Mouse (Mus musculus) neural tube, embryonic 11.5 days (tissue): ENCODE results near the gene Nle1. TPM values are rescaled to one million over a fixed set of nuclear protein-coding genes. Genes with fewer than 3 reads are reported as not detected.
"Not testable (repeated sequence)": the region's sequence is repeated elsewhere in the genome, so short reads cannot be mapped to it uniquely, and the experiment has no call there.

Experiments used
- ATAC-seq: fragments of 200-750 bp; cut with Nextera tagmentation; 2 replicates; pipeline ENCODE4 v1.8.0; 2017; ENCODE audit warnings: moderate number of reproducible peaks, mild to moderate bottlenecking, moderate TSS enrichment, moderate library complexity; ENCODE audit not compliant: insufficient read depth, low FRiP score, low TSS enrichment
- DNase-seq: peaks from one replicate; pipeline ENCODE4 v3.0.0-alpha.2; 2015; ENCODE audit warnings: low spot score
- H3K27ac ChIP-seq: fragments of 300-500 bp; sonication (generic); 2 replicates; pipeline ENCODE4 v1.5.1; 2014; ENCODE audit warnings: low read depth, mild to moderate bottlenecking, low read length
- H3K27me3 ChIP-seq: fragments of 300-500 bp; sonication (generic); 2 replicates; pipeline ENCODE4 v1.6.1; 2014; ENCODE audit warnings: mild to moderate bottlenecking, low read length, mixed read lengths; ENCODE audit not compliant: control insufficient read depth, insufficient read depth
- H3K36me3 ChIP-seq: fragments of 300-500 bp; sonication (generic); 2 replicates; pipeline ENCODE4 v1.6.1; 2014; ENCODE audit warnings: mild to moderate bottlenecking, low read length, moderate library complexity, mixed read lengths; ENCODE audit not compliant: control insufficient read depth, insufficient read depth
- H3K4me1 ChIP-seq: fragments of 300-500 bp; sonication (generic); 2 replicates; pipeline ENCODE4 v1.6.1; 2014; ENCODE audit warnings: low read length, mixed read lengths; ENCODE audit not compliant: control insufficient read depth, insufficient read depth
- H3K4me2 ChIP-seq: fragments of 300-500 bp; sonication (generic); 2 replicates; pipeline ENCODE4 v1.6.1; 2014; ENCODE audit warnings: low read depth, mild to moderate bottlenecking, moderate library complexity
- H3K4me3 ChIP-seq: fragments of 300-500 bp; sonication (generic); 2 replicates; pipeline ENCODE4 v1.5.1; 2014; ENCODE audit warnings: low read depth, low read length
- H3K9ac ChIP-seq: fragments of 300-500 bp; sonication (generic); 2 replicates; pipeline ENCODE4 v1.6.1; 2014; ENCODE audit warnings: mild to moderate bottlenecking, low read length
- H3K9me3 ChIP-seq: fragments of 300-500 bp; sonication (generic); 2 replicates; pipeline ENCODE4 v1.6.1; 2016; ENCODE audit warnings: low read length; ENCODE audit not compliant: control insufficient read depth
- WGBS: fragments of 180-500 bp; shearing (Covaris S2); extraction: QIAGEN DNeasy Blood & Tissue Kit; methylation state at CpG from one replicate; pipeline ENCODE4 v1.1.7; 2014; 5-methylcytosine and 5-hydroxymethylcytosine counted together
- polyA plus RNA-seq: library from polyadenylated mRNA; unstranded; fragments of >200 nt; fragmentation: Nextera tagmentation; extraction: Ambion mirVana; gene quantifications from 2 replicates; pipeline ENCODE4 v1.2.1, GENCODE M21; 2014

Nle1 gene
- polyA plus RNA-seq, 1 experiment from 2014 or later = 29.9 TPM

GRCm38 (mm10) chr11:82928897-82929632 is 20.9 kb upstream of the Nle1 start:
- H3K36me3 ChIP-seq = no peaks in the 10 kb centered on the region
- no peak overlapping the region for H3K27ac ChIP-seq
- 31% methylated on average over 20 of the region's 20 CpGs for whole genome bisulfite sequencing
- H3K9ac ChIP-seq = no peak overlapping the region
- peaks cover 38% of the 10 kb centered on the region for H3K27me3 ChIP-seq
- H3K4me1 ChIP-seq = no peaks in the 10 kb centered on the region; the same call in 1 of the 2 replicates
- no peak for ATAC-seq
- no peak for DNase-seq
- H3K4me2 ChIP-seq = no peak overlapping the region
- H3K9me3 ChIP-seq = no peaks in the 10 kb centered on the region
- H3K4me3 ChIP-seq = no peak overlapping the region

GRCm38 (mm10) chr11:82923910-82924309 is 15.7 kb upstream of the Nle1 start:
- WGBS = 87% methylated on average over 6 of the region's 6 CpGs
- H3K9ac ChIP-seq, ATAC-seq, H3K4me3 ChIP-seq, H3K9me3 ChIP-seq, H3K27me3 ChIP-seq, H3K4me1 ChIP-seq, DNase-seq, H3K4me2 ChIP-seq, H3K27ac ChIP-seq, H3K36me3 ChIP-seq: not testable (repeated sequence)

- ATAC-seq = no peak
These were observed 13.5 kb upstream of the Nle1 start for GRCm38 (mm10) chr11:82921691-82922090.

GRCm38 (mm10) chr11:82920768-82921167 is 12.6 kb upstream of the Nle1 start:
- 59% methylated on average over 10 of the region's 10 CpGs for WGBS
- Histone ChIP-seq H3K27ac (no peak overlapping the region), H3K4me2 (no peak overlapping the region), H3K4me1 (no peaks in the 10 kb centered on the region), H3K36me3 (no peaks in the 10 kb centered on the region), H3K27me3 (no peaks in the 10 kb centered on the region), H3K9ac (no peak overlapping the region), H3K4me3 (no peak overlapping the region), H3K9me3 (no peaks in the 10 kb centered on the region)
- ATAC-seq (no peak), DNase-seq (no peak)

More at GRCm38 (mm10) chr11:82921691-82922090, 13.5 kb upstream of the Nle1 start:
- Histone ChIP-seq H3K4me2 (no peak overlapping the region), H3K4me3 (no peak overlapping the region), H3K27me3 (no peaks in the 10 kb centered on the region), H3K27ac (no peak overlapping the region), H3K4me1 (no peaks in the 10 kb centered on the region), H3K9me3 (no peaks in the 10 kb centered on the region), H3K36me3 (no peaks in the 10 kb centered on the region), H3K9ac (no peak overlapping the region)
- 70% methylated on average over 4 of the region's 4 CpGs for WGBS
- no peak for DNase-seq

GRCm38 (mm10) chr11:82914711-82915352 is 6.6 kb upstream of the Nle1 start:
- no peak overlapping the region for H3K9ac ChIP-seq
- ATAC-seq = no peak

GRCm38 (mm10) chr11:82910679-82911389 is 2.6 kb upstream of the Nle1 start:
- Histone ChIP-seq H3K9ac (no peak overlapping the region), H3K4me2 (no peak overlapping the region), H3K4me3 (no peak overlapping the region), H3K27me3 (no peaks in the 10 kb centered on the region), H3K36me3 (peaks cover 2% of the 10 kb centered on the region; the same call in 1 of the 2 replicates), H3K27ac (no peak overlapping the region), H3K9me3 (no peaks in the 10 kb centered on the region), H3K4me1 (peaks cover 3% of the 10 kb centered on the region; the same call in 1 of the 2 replicates)
- ATAC-seq (no peak), DNase-seq (no peak)
- 79% methylated on average over 11 of the region's 11 CpGs for WGBS

More at GRCm38 (mm10) chr11:82914711-82915352, 6.6 kb upstream of the Nle1 start:
- WGBS = 12% methylated on average over 16 of the region's 16 CpGs
- no peak overlapping the region for H3K4me3 ChIP-seq
- peak overlapping the region; percentile 42 for H3K4me2 ChIP-seq
- no peaks in the 10 kb centered on the region for H3K9me3 ChIP-seq
- peak; percentile 82 for DNase-seq
- H3K4me1 ChIP-seq = no peaks in the 10 kb centered on the region
- no peaks in the 10 kb centered on the region for H3K27me3 ChIP-seq
- H3K36me3 ChIP-seq = no peaks in the 10 kb centered on the region
- no peak overlapping the region for H3K27ac ChIP-seq

GRCm38 (mm10) chr11:82910250-82910649 is 2.0 kb upstream of the Nle1 start, which contains the start of gene Unc45b:
TSS of gene Unc45b (plus strand) at chr11:82910550.
- ATAC-seq = no peak
- no peaks in the 10 kb centered on the region for H3K9me3 ChIP-seq
- no peaks in the 10 kb centered on the region for H3K27me3 ChIP-seq
- no peak within 1 kb of the TSS for H3K27ac ChIP-seq
- no peak within 1 kb of the TSS for H3K4me2 ChIP-seq
- WGBS = 80% methylated on average over 4 of the region's 4 CpGs
- peaks cover 2% of the 10 kb centered on the region; the same call in 1 of the 2 replicates for H3K36me3 ChIP-seq
- DNase-seq = no peak
- no peak within 1 kb of the TSS for H3K9ac ChIP-seq
- H3K4me1 ChIP-seq = peaks cover 3% of the 10 kb centered on the region; the same call in 1 of the 2 replicates
- no peak within 1 kb of the TSS for H3K4me3 ChIP-seq

GRCm38 (mm10) chr11:82908608-82908989 is 388 bp upstream of the Nle1 start:
- no peak overlapping the region for H3K27ac ChIP-seq
- no peak overlapping the region for H3K9ac ChIP-seq
- H3K4me3 ChIP-seq = no peak overlapping the region; the same call in 1 of the 2 replicates
- peaks cover 6% of the 10 kb centered on the region for H3K36me3 ChIP-seq
- ATAC-seq = 0 out of 2 replicates have a peak, but pooled peaks have one; percentile 4
- peaks cover 3% of the 10 kb centered on the region; the same call in 1 of the 2 replicates for H3K4me1 ChIP-seq
- no peak for DNase-seq
- no peaks in the 10 kb centered on the region for H3K27me3 ChIP-seq
- H3K9me3 ChIP-seq = no peaks in the 10 kb centered on the region
- H3K4me2 ChIP-seq = peak overlapping the region; percentile 79; the same call in 1 of the 2 replicates
- 87% methylated on average over 3 of the region's 10 CpGs for WGBS
